ENCODE assay signal across 22 mouse cellular contexts in the genomic region with DNA sequence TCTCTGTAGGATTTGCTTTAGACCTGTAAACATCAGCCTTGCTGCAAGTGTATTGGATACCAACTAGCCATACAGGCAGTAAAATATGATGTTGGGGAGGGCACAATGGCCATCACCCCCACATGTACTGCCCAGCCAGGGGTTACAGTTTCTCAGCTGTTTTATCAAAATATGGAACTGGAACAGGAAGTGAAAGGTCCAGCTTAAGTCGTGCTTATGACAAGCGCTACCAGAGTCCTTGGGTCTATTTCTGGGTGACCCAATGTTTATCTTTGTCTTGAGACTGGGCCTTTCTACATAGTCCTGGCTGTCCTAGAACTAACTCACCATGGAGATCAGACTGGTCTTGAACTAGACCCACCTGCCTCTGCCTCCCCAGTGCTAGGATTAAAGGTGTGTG.
"Had no signal": no experiment of that assay in that cellular context is flagged by ENCODE, and none has a peak within 500 bp of the region (broad histone marks: within the 10 kb centered on the region; RNA-seq: fewer than 3 reads in every experiment).

No protein-coding gene starts in this region.

- H3K4me2 ChIP-seq: lung, embryonic 15.5 days; midbrain, embryonic 11.5 days; neural tube, embryonic 12.5 days; neural tube, embryonic 15.5 days had no signal

- H3K9me3 ChIP-seq: lung, embryonic 15.5 days; neural tube, embryonic 12.5 days; neural tube, embryonic 15.5 days had no signal

- H3K4me1 ChIP-seq: lung, embryonic 15.5 days; neural tube, embryonic 15.5 days had no signal

- ATAC-seq: intestine, embryonic 16.5 days; liver, postnatal 0 days had no signal

- H3K27me3 ChIP-seq: lung, embryonic 15.5 days; neural tube, embryonic 12.5 days; neural tube, embryonic 15.5 days had no signal

- H3K9ac ChIP-seq: liver, embryonic 14.5 days; liver, postnatal 0 days; lung, embryonic 15.5 days; neural tube, embryonic 12.5 days; neural tube, embryonic 15.5 days had no signal

- H3K4me3 ChIP-seq: layer of hippocampus, adult 2 months; lung, embryonic 15.5 days; neural tube, embryonic 12.5 days; neural tube, embryonic 15.5 days had no signal

- H3K27ac ChIP-seq: kidney, postnatal 0 days; layer of hippocampus, adult 2 months; liver, embryonic 14.5 days; lung, embryonic 15.5 days; neural tube, embryonic 12.5 days; neural tube, embryonic 15.5 days; stomach, postnatal 0 days had no signal

- DNase-seq: kidney, adult 18-20 months; kidney, postnatal 25 days; layer of hippocampus, adult 9-11 months; liver, postnatal 0 days; lung, postnatal 10 days; lung, postnatal 36 days; midbrain, embryonic 14.5 days; right cerebral cortex, adult 18-20 months; right cerebral cortex, postnatal 14 days; right cerebral cortex, postnatal 4 days; thymus, adult 2 months; thymus, postnatal 14 days; thymus, postnatal 4 days had no signal
